Mouse (Mus musculus) spleen, postnatal 4 days (tissue): ENCODE data around the gene Hist1h2br.
"Not testable (repeated sequence)": the region's sequence is repeated elsewhere in the genome, so short reads cannot be mapped to it uniquely, and the experiment has no call there.

Experiments
- DNase-seq, 2 experiments: peaks; one replicate each; pipeline ENCODE4 v3.0.0; 2022; ENCODE audit warnings: low spot score in 2 of 2

The Hist1h2br gene

DNA sequence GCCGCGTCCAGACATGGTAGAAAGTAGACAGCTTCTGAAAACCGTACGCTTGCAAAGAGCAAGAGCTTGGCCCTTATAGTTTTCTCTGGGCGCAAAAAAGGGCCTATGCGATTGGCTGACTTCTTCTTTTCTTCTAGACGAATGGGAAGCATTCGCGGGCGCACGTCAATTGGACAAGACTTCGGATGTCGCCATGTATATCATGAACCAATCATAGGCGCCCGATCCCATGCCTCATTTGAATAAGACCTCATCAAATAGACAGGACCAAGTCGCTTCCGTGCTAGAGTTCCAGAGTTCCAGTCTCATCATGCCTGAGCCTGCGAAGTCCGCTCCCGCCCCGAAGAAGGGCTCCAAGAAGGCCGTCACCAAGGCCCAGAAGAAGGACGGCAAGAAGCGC lies at the start of gene Hist1h2br, which contains the start of gene Hist1h2ap:
Gene Hist1h2br (plus strand): TSS at position 283 of the 400 bp plus-strand sequence.
Gene Hist1h2ap (minus strand): TSS at position 47 of the 400 bp plus-strand sequence.
- not testable (repeated sequence) for DNase-seq

DNA sequence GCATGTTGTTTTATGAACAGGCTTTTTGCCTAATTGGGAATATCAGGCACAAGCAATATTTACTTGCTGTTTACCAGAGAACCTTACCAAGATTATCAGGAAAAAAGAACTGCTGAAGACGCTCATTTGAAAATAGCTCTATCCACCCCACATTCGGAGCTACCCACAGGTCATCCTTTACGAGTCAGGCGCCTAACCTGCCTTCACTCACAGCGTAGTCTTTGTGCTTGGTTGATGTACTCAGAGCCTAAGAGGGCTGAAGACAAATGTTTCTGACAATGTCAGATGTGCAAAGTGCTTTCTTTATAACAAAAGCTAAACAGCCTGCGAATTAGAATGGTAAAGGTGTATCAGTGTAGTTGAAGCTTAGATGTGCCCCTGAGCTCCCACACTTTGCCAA lies 49.2 kb upstream of the Hist1h2br start:
- peak in 1 of 2 experiments; percentile 16 for DNase-seq

DNA sequence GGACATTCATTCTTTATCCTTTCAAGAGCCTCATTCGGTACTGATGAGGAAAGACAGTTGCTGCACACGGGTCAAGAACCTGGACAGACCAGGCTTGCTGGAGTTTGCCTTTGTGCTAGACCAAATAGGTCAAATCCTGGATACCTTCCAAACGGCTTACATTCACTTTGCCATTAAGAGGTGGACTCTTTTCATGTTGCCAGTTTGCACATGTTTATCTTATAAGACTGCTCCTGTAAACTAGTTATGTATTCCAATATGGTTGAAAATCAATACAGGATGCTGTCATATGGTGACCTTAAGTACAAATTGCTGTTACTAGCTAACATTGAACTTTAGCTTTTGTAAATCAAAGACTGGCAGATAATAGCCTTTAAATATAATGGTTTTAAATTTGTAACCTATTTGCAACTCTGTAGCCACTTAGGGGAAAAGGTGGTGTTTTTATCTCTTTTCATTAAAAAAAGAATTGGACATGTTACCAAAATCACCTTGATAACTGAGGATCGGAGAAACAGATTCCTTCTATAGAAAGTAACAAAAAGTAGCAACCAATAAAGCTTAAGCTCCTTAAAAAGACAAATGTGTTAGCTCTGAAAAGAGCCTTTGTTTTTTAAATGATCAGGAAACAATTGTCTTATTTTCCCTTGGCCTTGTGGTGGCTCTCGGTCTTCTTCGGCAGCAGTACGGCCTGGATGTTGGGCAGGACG lies 47.2 kb upstream of the Hist1h2br start:
- DNase-seq, result peak in 1 of 2 experiments; percentile 32

DNA sequence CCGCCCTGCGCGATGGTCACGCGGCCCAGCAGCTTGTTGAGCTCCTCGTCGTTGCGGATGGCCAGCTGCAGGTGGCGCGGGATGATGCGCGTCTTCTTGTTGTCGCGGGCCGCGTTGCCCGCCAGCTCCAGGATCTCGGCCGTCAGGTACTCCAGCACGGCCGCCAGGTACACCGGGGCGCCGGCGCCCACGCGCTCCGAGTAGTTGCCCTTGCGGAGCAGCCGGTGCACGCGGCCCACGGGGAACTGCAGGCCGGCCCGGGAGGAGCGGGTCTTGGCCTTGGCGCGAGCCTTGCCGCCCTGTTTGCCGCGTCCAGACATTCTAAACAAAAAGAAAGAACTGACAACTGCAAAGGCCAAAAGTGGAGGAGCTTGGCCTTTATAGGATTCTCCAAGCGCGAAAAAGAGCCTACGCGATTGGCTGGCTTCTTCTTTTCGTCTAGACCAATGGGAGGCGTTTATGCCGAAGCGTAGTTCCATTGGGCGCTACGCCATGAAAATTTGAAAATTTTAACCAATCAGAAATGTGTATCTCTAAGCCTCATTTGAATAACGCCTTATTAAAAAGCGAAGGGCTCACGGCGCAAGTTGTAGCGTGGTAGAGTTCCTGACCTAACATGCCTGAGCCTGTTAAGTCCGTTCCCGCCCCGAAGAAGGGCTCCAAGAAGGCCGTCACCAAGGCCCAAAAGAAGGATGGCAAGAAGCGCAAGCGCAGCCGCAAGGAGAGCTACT lies 46.5 kb upstream of the Hist1h2br start, which contains the start of the genes Hist1h2an and Hist1h2bp:
Gene Hist1h2an (minus strand): TSS at position 320 of the 731 bp plus-strand sequence.
Gene Hist1h2bp (plus strand): TSS at position 563 of the 731 bp plus-strand sequence.
- peak; percentile 86 to 91 for DNase-seq

DNA sequence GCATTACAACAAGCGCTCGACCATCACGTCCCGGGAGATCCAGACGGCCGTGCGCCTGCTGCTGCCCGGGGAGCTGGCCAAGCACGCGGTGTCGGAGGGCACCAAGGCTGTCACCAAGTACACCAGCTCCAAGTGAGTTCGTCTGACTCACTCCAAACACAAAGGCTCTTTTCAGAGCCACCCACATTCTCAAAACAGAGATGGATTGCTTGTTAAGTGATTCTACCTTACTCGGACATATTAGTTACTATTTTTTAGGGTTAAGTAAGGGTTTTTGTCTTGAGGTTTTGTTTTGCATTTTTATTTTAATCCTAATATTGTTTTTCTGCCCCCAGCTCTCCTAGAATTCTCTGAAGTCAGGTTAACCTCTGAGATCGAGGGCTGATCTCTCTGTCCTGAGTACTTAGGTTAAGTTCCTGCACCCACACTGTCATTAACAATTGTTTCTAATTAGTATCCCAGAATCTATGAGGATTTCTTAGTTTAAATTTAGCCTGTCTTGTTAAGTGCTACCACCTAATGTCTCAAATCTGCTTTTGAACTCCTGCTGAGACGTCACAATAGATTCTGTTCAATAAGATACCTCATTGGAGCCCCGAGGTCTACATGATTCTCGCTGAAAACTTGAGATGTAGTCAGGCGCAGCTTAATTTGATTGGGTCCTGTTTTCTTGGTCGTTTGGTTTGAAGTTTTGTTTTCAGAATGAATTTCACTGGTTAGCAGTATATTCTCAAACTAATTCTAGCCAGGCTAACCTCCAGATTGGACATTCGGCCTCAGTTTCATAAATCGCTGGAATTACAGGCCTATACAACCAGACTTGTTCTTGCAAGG lies 45.6 kb upstream of the Hist1h2br start:
- no peak for DNase-seq

DNA sequence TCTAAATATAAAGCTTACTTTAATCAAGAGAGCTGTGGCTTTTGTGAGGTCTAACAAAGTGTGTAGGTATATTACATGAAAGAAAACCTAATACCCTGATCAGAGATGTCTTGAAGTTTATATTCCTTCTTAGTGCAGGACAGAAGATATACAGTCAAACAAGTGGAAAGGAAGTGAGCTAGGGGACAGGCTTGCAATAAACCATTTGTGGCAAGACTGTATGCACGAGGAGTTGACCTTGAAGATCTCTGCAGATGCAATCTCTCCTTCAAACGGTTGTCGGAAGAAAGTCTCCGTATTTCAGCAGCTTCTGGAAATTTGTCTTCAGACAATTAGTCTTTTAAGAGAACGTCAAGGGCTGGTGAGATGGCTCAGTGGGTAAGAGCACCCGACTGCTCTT lies 43.6 kb upstream of the Hist1h2br start:
- DNase-seq, result no peak

DNA sequence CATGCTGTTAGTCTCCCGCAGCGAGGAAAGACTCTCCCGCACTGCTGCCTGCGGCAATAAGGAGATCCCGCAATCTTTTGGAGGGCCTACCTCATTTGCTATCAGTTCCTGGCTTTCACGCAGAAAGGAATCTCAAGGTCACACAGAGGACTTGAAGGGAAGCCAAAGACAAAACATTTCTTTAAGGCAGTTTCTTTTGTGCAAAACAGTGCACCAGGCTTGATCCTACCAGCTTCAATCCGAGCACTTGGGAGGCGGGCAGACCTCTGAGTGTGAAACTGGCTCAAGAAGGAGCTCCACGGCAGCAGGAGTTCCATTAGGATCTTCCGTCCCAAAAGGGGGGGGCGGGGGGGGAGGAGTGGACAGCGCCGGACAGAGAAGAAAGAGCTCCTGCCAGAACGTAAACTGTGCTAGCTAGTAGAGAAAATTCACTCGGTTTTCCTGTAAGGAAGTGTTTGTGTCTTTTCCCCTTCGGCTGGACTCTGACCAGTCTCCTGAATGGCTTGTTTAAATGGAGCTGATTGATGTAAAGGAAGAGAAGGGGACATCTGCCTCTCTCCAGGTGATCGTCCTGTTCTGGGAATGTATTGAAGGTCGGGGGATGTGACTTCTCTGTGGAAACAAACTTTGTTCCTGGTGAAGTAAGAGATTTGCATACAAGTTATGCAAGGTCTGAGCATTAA lies 42.8 kb upstream of the Hist1h2br start:
- DNase-seq, result no peak

DNA sequence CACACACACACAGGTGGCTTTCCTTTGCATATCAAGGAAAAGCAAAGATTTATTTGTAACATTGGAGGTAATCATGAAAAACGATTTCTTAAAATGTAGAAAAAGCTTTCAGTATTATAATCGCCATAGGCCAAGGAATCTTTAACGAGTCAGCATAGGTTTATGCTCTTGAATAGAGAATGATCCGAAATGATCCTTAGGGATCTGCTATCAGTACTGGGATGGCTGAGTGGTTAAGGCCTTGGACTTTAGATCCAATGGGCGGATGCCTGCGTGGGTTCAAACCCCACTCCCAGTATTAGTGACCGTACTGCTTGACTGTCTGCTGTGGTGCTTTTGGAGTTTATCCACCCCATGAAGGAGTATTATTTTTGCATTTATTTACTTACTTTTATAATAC lies 38.0 kb upstream of the Hist1h2br start:
- DNase-seq, result no peak

DNA sequence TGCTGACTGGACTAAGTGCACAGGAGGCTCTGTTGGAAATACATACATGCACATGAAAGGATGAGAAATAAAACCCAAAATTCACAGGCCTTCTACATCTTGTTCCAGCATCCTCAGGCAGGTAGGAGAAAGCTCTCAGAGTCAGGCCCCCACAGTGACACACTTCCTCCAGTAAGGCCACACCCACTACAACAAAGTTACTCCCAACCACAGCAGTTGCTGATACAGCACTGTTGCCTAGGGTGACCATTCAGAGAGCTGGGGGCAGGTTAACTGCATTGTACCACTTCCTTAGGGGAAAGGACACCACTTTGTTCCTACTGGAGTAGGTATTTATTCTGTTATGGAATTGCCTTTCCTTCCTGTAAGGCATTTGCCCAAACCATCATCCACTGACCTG lies 36.4 kb upstream of the Hist1h2br start:
- not testable (repeated sequence) for DNase-seq

DNA sequence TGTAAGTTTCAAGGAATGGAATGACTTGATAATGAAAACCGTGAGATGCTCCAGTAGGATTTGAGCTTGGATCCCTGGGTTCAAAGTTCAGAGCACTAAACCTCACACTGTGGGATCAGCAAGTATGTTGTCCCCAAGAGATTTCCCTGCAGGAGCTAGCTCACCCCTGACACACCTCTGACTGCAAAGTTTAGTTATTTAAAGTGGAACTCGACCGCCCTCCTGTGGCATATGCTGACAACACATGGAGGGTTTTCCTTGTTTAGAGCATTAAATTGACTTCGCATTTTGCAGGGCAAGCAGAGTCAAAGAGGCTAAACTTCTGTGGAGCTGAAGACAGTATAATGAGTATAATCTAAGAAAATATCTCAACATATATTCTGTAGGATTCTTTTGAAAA lies 30.5 kb upstream of the Hist1h2br start:
- not testable (repeated sequence) for DNase-seq

DNA sequence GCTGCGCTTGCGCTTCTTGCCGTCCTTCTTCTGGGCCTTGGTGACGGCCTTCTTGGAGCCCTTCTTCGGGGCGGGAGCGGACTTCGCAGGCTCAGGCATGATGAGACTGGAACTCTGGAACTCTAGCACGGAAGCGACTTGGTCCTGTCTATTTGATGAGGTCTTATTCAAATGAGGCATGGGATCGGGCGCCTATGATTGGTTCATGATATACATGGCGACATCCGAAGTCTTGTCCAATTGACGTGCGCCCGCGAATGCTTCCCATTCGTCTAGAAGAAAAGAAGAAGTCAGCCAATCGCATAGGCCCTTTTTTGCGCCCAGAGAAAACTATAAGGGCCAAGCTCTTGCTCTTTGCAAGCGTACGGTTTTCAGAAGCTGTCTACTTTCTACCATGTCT lies 23.5 kb upstream of the Hist1h2br start, which contains the start of the genes Hist1h2bq and Hist1h2ao:
Gene Hist1h2bq (minus strand): TSS at position 125 of the 400 bp plus-strand sequence.
Gene Hist1h2ao (plus strand): TSS at position 393 of the 400 bp plus-strand sequence.
- not testable (repeated sequence) for DNase-seq

DNA sequence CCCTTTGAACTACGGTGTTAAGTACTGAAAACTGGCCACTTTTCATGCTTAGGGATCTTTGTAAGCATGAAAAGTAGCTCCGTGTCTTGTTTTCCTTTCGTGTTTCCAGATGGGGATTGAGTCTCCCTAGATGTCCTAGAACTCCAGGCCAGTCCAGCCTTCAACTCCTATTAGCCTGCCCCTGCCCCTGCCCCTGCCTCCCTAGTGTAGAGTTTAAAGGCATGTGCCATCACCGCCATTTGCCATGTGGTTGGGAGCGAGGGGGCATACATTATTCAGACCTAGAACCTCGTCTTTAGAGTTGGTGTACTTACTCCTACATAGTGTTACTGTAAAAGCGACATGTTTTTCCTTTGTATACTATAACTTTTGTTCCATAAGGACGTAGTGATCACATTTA lies 22.5 kb upstream of the Hist1h2br start:
- not testable (repeated sequence) for DNase-seq

DNA sequence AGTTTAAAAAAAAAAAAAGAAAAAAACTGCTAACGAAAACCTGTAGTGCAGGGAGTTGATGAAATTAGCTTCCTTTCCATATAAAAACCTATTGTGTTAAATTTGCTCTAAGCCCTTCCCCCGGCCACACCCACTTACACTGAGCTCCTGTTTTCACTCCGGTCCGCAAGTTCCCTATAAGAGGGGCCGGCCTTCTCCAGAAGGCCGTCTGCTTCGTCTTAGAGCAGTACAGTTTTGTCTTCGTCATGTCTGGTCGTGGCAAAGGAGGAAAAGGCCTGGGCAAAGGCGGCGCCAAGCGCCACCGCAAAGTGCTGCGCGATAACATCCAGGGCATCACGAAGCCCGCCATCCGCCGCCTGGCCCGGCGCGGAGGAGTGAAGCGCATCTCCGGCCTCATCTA lies 22.0 kb upstream of the Hist1h2br start, which contains the start of gene Hist1h4m:
Gene Hist1h4m (plus strand): TSS at position 208 of the 400 bp plus-strand sequence.
- DNase-seq, result peak; percentile 64 to 78

DNA sequence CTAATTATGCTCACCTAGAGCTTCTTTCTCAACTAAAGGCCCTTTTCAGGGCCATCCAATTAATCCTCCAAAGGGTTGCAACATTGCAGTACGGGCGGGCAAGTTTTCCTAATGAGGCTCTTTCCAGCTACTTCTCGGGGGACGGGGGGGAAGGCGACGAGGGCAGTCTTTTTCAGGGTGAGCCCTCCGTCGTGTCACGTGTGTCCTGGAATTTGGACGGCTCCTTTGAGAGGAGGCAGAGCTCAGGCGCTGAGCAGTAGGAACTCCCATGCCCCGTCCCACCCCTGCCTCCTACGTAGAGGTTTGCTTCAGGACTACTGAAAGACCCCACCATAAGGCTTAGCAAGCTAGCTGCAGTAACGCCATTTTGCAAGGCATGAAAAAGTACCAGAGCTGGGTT lies 21.5 kb upstream of the Hist1h2br start:
- peak; percentile 26 to 59 for DNase-seq

DNA sequence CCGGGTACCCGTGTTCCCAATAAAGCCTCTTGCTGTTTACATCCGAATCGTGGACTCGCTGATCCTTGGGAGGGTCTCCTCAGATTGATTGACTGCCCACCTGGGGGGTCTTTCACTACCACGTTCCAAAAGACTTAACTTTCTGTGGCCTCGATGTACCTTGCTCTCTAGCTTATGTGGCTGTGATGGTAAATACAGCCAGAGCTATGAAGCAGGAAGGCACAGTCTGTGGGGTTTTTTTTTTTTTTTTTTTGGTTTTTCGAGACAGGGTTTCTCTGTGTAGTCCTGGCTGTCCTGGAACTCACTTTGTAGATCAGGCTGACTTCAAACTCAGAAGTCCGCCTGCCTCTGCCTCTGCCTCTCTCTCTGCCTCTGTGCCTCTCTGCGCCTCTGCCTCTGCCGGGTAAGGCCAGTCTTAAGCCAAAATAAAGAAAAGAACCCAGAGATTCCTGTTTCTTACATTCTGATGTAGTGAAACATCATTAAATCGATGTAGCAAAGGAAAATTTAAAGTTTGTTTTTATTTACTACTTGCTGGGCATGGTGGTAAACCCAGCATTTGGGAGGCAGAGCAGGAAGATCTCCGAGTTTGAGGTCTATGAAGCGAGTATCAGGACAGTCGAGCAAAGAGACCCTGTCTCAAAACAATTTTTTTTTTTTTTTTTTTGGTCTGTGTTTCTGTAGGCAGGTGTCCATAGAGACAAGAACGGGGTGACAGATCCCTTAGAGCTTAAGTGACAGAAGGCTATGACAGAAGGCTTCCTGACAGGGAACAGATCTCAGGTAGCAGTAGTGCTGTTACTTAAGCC lies 13.3 kb upstream of the Hist1h2br start:
- DNase-seq, result not testable (repeated sequence)

DNA sequence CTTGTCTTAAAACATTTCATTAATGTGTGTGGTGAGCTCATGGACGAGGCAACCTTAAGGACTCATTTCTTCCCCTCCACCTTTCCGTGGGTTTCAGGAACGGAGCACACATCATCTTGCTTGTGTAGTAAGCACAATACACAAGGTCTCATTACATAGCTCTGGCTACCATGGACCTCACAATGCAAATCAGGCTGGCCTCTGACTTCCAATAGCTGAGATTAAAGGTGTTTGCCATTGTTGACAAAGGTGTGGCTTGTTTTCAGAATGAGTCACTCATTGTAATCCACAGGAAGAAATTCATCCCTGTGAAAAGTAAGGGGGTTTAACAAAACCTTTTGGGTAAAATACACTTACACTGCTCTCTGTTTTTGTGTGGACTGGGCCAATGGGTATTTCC lies 5.0 kb upstream of the Hist1h2br start:
- peak in 1 of 2 experiments; percentile 35 for DNase-seq

DNA sequence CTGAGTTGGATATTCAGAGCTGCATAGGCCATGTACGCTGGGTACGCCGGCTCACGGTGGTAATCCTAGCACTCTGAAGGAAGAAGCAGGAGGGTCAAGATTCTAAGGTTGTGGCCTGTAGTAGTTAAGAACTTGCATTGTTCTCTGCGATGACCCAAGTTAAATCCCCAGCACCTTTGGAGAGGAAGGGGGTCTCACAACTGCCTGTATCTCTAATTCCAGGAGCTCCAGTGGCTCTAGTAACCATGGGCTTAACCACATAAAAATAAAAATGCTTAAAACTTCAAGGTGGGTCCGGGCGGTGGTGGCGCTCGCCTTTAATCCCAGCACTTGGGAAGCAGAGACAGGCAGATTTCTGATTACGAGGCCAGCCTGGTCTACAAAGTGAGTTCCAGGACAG lies 3.2 kb upstream of the Hist1h2br start:
- DNase-seq, result peak in 1 of 2 experiments; percentile 62

DNA sequence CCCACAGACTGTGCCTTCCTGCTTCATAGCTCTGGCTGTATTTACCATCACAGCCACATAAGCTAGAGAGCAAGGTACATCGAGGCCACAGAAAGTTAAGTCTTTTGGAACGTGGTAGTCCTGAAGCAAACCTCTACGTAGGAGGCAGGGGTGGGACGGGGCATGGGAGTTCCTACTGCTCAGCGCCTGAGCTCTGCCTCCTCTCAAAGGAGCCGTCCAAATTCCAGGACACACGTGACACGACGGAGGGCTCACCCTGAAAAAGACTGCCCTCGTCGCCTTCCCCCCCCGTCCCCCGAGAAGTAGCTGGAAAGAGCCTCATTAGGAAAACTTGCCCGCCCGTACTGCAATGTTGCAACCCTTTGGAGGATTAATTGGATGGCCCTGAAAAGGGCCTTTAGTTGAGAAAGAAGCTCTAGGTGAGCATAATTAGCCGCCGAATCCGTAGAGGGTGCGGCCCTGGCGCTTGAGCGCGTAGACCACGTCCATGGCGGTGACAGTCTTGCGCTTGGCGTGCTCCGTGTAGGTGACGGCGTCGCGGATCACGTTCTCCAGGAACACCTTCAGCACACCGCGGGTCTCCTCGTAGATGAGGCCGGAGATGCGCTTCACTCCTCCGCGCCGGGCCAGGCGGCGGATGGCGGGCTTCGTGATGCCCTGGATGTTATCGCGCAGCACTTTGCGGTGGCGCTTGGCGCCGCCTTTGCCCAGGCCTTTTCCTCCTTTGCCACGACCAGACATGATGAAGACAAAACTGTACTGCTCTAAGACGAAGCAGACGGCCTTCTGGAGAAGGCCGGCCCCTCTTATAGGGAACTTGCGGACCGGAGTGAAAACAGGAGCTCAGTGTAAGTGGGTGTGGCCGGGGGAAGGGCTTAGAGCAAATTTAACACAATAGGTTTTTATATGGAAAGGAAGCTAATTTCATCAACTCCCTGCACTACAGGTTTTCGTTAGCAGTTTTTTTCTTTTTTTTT lies 1.8 kb upstream of the Hist1h2br start, which contains the start of gene Hist1h4n:
Gene Hist1h4n (minus strand): TSS at position 779 of the 977 bp plus-strand sequence.
- DNase-seq, result peak; percentile 42 to 73

DNA sequence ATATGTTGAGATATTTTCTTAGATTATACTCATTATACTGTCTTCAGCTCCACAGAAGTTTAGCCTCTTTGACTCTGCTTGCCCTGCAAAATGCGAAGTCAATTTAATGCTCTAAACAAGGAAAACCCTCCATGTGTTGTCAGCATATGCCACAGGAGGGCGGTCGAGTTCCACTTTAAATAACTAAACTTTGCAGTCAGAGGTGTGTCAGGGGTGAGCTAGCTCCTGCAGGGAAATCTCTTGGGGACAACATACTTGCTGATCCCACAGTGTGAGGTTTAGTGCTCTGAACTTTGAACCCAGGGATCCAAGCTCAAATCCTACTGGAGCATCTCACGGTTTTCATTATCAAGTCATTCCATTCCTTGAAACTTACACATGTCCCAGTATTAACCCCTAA lies 7.0 kb downstream of the Hist1h2br start:
- DNase-seq, result not testable (repeated sequence)
